Mouse (Mus musculus) midbrain, postnatal 0 days (tissue): ENCODE data around the gene Vars2. TPM values are rescaled to one million over a fixed set of nuclear protein-coding genes. Genes with fewer than 3 reads are reported as not detected.

ENCODE experiments used
- ATAC-seq: fragments of 200-750 bp; cut with Nextera tagmentation; 2 replicates; pipeline ENCODE4 v1.8.0; 2017; ENCODE audit warnings: moderate number of reproducible peaks, mild to moderate bottlenecking, moderate TSS enrichment, moderate library complexity; ENCODE audit not compliant: low FRiP score
- DNase-seq: peaks from one replicate; pipeline ENCODE4 v3.0.0-alpha.2; 2015; ENCODE audit warnings: low spot score
- H3K27ac ChIP-seq: fragments of 300-500 bp; sonication (generic); 2 replicates; pipeline ENCODE4 v1.5.1; 2014; ENCODE audit warnings: low read depth, mild to moderate bottlenecking, low read length, mixed read lengths
- H3K27me3 ChIP-seq: fragments of 300-500 bp; sonication (generic); 2 replicates; pipeline ENCODE4 v1.6.1; 2014; ENCODE audit warnings: low read length, control low read depth, mixed read lengths; ENCODE audit not compliant: insufficient read depth
- H3K36me3 ChIP-seq: fragments of 300-500 bp; sonication (generic); 2 replicates; pipeline ENCODE4 v1.6.1; 2014; ENCODE audit warnings: low read length, control low read depth, mixed read lengths; ENCODE audit not compliant: insufficient read depth
- H3K4me1 ChIP-seq: fragments of 300-500 bp; sonication (generic); 2 replicates; pipeline ENCODE4 v1.6.1; 2014; ENCODE audit warnings: mild to moderate bottlenecking, control low read depth, antibody characterized with exemption, low read length, mixed read lengths; ENCODE audit not compliant: insufficient read depth
- H3K4me2 ChIP-seq: fragments of 300-500 bp; sonication (generic); 2 replicates; pipeline ENCODE4 v1.6.1; 2014; ENCODE audit warnings: low read depth, mild to moderate bottlenecking, low read length, mixed read lengths; ENCODE audit not compliant: poor library complexity, severe bottlenecking
- H3K4me3 ChIP-seq: fragments of 300-500 bp; sonication (generic); 2 replicates; pipeline ENCODE4 v1.5.1; 2014; ENCODE audit warnings: low read depth, mild to moderate bottlenecking, low read length, moderate library complexity
- H3K9ac ChIP-seq: fragments of 300-500 bp; sonication (generic); replicated peaks from 2 replicates; pipeline ENCODE4 v1.6.1; 2014; ENCODE audit warnings: mild to moderate bottlenecking, low read length, moderate library complexity, mixed read lengths; ENCODE audit not compliant: poor library complexity, severe bottlenecking
- H3K9me3 ChIP-seq: fragments of 300-500 bp; sonication (generic); 2 replicates; pipeline ENCODE4 v1.6.1; 2016; ENCODE audit warnings: low read length, control low read depth
- CTCF ChIP-seq: IDR thresholded peaks from 2 replicates; pipeline ENCODE4 v1.5.1; 2016; ENCODE audit warnings: antibody characterized with exemption, mild to moderate bottlenecking
- WGBS: fragments of 180-500 bp; shearing (Covaris S2); extraction: QIAGEN DNeasy Blood & Tissue Kit; methylation state at CpG from one replicate; pipeline ENCODE4 v1.1.7; 2014; 5-methylcytosine and 5-hydroxymethylcytosine counted together
- polyA plus RNA-seq: library from polyadenylated mRNA; unstranded; fragments of >200 nt; fragmentation: Nextera tagmentation; extraction: Ambion mirVana; gene quantifications from 2 replicates; pipeline ENCODE4 v1.2.1, GENCODE M21; 2015
- total RNA-seq: library from RNA; depleted of rRNA; stranded (reverse); fragments of >200 nt; gene quantifications from 2 replicates; pipeline ENCODE4 v1.2.3, GENCODE M21; 2014; rRNA removed

Gene Vars2
- total RNA-seq (43.0 and 49.2 TPM in 2 replicates), polyA plus RNA-seq (13.8 and 15.9 TPM in 2 replicates)

DNA sequence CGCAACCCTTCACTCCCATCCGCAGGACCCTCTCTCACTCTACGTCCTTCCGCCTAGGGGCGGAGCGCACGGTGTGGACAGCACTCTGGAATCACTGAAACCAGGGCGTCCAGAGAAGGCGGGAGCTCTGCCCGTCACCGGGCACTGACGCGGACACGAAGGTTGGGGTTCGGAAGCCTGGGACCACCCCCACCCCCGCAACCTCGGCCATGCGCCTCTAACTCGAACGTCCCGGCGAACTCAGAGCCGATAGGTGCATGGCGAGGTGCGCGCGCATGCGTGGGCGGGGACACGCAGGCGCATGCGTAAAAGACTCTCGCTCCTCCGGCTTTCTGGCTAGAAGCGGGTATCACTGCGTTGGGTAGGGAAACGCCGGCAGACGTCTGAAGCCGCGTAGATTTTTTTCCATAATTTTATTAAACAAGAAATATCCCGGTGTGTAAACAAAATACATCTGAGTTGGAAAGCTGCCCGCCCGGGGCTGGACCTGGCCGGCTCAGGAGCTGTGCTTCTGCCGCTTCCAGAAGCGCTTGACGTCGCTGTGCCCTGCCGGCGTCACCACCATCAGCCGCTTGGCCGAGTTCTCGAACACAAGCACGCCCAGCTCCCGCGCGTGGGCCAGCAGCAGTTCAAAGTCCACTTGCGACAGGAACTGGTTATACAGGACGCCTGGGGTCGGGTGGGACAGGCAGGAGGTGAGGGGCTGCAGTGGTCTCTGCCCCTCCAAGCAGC lies at the start of gene Vars2:
TSS of gene Vars2 (minus strand) at position 259 of the 732 bp plus-strand sequence.
- Histone ChIP-seq H3K9ac (peak within 1 kb of the TSS; percentile 58), H3K36me3 (peaks cover 22% of the 10 kb centered on the region), H3K27ac (peak within 1 kb of the TSS; percentile 80), H3K4me3 (peak within 1 kb of the TSS; percentile 51), H3K9me3 (no peaks in the 10 kb centered on the region), H3K4me2 (peak within 1 kb of the TSS; percentile 79), H3K27me3 (no peaks in the 10 kb centered on the region), H3K4me1 (0 out of 2 replicates have a peak, but pooled peaks cover 4% of the 10 kb centered on the region)
- DNase-seq (peak; percentile 96), ATAC-seq (peak; percentile 91)
- no peak for TF ChIP-seq CTCF
- WGBS = under 1% methylated on average over 61 of the region's 61 CpGs

GRCm38 (mm10) chr17:35717080-35717479 lies 49.7 kb upstream of the Vars2 start:
- no peak for TF ChIP-seq CTCF

DNA sequence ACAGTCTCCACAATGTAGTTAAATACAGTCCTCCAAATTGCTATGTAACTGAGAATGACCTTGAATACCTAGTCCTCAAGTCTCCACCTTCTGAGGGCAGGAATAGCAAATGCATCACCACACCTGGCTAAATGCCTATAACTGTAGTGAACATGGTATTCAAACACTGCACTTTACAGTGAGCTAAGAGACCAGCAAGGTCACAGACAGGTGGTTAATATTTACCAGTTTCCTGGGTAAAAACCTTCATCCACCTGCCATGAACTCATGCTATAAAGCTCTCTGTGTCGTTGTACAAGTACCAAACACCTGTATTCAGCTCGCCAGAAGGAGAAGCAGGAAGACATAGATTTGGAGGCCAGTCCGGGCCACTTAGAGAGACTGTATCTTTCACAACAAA lies 48.7 kb upstream of the Vars2 start:
- ATAC-seq (no peak), DNase-seq (no peak)
- H3K27me3 ChIP-seq = no peaks in the 10 kb centered on the region
- no peak overlapping the region for H3K27ac ChIP-seq
- H3K4me2 ChIP-seq = no peak overlapping the region
- H3K4me1 ChIP-seq = no peaks in the 10 kb centered on the region; the same call in 1 of the 2 replicates
- WGBS = 92% methylated on average over 3 of the region's 3 CpGs
- H3K4me3 ChIP-seq = no peak overlapping the region
- no peak overlapping the region for H3K9ac ChIP-seq
- no peaks in the 10 kb centered on the region for H3K9me3 ChIP-seq
- no peaks in the 10 kb centered on the region for H3K36me3 ChIP-seq
- no peak for TF ChIP-seq CTCF

More at GRCm38 (mm10) chr17:35717080-35717479, 49.7 kb upstream of the Vars2 start:
- Histone ChIP-seq H3K27ac (no peak overlapping the region), H3K4me2 (no peak overlapping the region), H3K4me3 (no peak overlapping the region), H3K27me3 (no peaks in the 10 kb centered on the region), H3K9ac (no peak overlapping the region), H3K36me3 (no peaks in the 10 kb centered on the region), H3K4me1 (no peaks in the 10 kb centered on the region), H3K9me3 (no peaks in the 10 kb centered on the region)
- no peak for ATAC-seq
- no peak for DNase-seq
- 85% methylated on average over 6 of the region's 6 CpGs for WGBS

- Histone ChIP-seq H3K9ac (no peak overlapping the region), H3K4me1 (peaks cover 3% of the 10 kb centered on the region; the same call in 1 of the 2 replicates), H3K36me3 (no peaks in the 10 kb centered on the region), H3K4me2 (no peak overlapping the region), H3K4me3 (no peak overlapping the region), H3K27me3 (no peaks in the 10 kb centered on the region), H3K27ac (no peak overlapping the region), H3K9me3 (no peaks in the 10 kb centered on the region)
- peak; percentile 84 for DNase-seq
- no peak for TF ChIP-seq CTCF
- WGBS = 30% methylated on average over 8 of the region's 8 CpGs
- no peak for ATAC-seq
These were observed 43.4 kb upstream of the Vars2 start for GRCm38 (mm10) chr17:35710705-35711347.

- WGBS = 83% methylated on average over 2 of the region's 2 CpGs
These were observed 41.2 kb upstream of the Vars2 start for GRCm38 (mm10) chr17:35708611-35709010.

GRCm38 (mm10) chr17:35707929-35708328 lies 40.5 kb upstream of the Vars2 start:
- TF ChIP-seq CTCF = no peak
- Histone ChIP-seq H3K27ac (no peak overlapping the region), H3K36me3 (no peaks in the 10 kb centered on the region), H3K4me2 (no peak overlapping the region), H3K27me3 (no peaks in the 10 kb centered on the region), H3K9ac (no peak overlapping the region), H3K4me3 (no peak overlapping the region), H3K4me1 (peaks cover 8% of the 10 kb centered on the region; the same call in 1 of the 2 replicates), H3K9me3 (no peaks in the 10 kb centered on the region)
- ATAC-seq = no peak
- no peak for DNase-seq
- WGBS = 58% methylated on average over 7 of the region's 7 CpGs

More at GRCm38 (mm10) chr17:35708611-35709010, 41.2 kb upstream of the Vars2 start:
- Histone ChIP-seq H3K27me3 (no peaks in the 10 kb centered on the region), H3K4me3 (no peak overlapping the region), H3K4me2 (no peak overlapping the region), H3K9ac (no peak overlapping the region), H3K4me1 (peaks cover 7% of the 10 kb centered on the region; the same call in 1 of the 2 replicates), H3K9me3 (no peaks in the 10 kb centered on the region), H3K27ac (no peak overlapping the region), H3K36me3 (no peaks in the 10 kb centered on the region)
- TF ChIP-seq CTCF = no peak
- no peak for ATAC-seq
- DNase-seq = no peak
